30 mouse cellular contexts compared by ENCODE assay signal in the genomic region with DNA sequence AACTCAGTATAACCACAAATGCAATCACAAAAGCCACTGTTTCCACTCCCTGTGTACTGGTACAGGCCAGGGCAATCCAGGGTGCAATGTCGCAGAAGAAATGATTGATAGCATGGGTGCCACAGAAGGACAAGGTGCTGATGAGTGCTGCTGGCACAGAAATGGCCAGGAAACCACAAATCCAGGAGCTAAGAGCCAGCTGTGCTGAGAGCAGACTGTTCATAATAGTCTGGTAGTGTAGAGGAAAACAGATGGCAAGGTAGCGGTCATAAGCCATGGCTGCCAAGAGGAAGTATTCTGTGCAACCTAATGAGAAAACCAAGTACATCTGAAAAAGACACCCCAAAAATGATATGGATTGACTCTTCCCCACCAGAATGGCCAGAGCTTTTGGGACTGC. TPM values are rescaled to one million over a fixed set of nuclear protein-coding genes. Genes with fewer than 3 reads are reported as not detected.
DNase-seq lines count a peak whose midpoint lies in the region; ATAC-seq and TF ChIP-seq lines count a peak whose summit lies in the region.
"Had no signal": no experiment of that assay in that cellular context is flagged by ENCODE, and none has a peak within 500 bp of the region (broad histone marks: within the 10 kb centered on the region; RNA-seq: fewer than 3 reads in every experiment).

No protein-coding gene starts in this region.

- no peak for DNase-seq in hindbrain, embryonic 14.5 days (ENCODE audit: low spot score)
- peak; percentile 4 for DNase-seq in midbrain, postnatal 0 days (ENCODE audit: low spot score)
- peak; percentile 1 for DNase-seq in brain, adult 2 months (ENCODE audit: low read depth, low spot score)
- no peak for DNase-seq in frontal cortex, adult 2 months (ENCODE audit: extremely low spot score in 1 of 2, low spot score in 1 of 2)
- DNase-seq in adrenal gland, adult (ENCODE audit: inconsistent age in 2 of 2, low spot score in 1 of 2): no peak
- DNase-seq: adrenal gland, adult 2 months; adrenal gland, postnatal 10 days; adrenal gland, postnatal 25 days; B cell, adult 2 months; cerebellum, adult 11-12 months; cerebellum, adult 2 months; cerebellum, adult 9-10 months; cerebellum, postnatal 10 days; cerebellum, postnatal 25 days; forebrain, postnatal 0 days had no signal

- 92% methylated on average over 2 of the region's 2 CpGs for WGBS in hindbrain, embryonic 16.5 days
- 90% methylated on average over 2 of the region's 2 CpGs for WGBS in hindbrain, embryonic 14.5 days
- 95% methylated on average over 2 of the region's 2 CpGs for WGBS in midbrain, postnatal 0 days
- 98% methylated on average over 2 of the region's 2 CpGs for WGBS in midbrain, embryonic 16.5 days

- H3K36me3 ChIP-seq in hindbrain, embryonic 16.5 days (ENCODE audit: control insufficient read depth, insufficient read depth, low read length): no peaks in the 10 kb centered on the region
- H3K36me3 ChIP-seq in hindbrain, embryonic 14.5 days (replicated peaks; ENCODE audit: control insufficient read depth, insufficient read depth): no peaks in the 10 kb centered on the region
- H3K36me3 ChIP-seq in midbrain, postnatal 0 days (ENCODE audit: insufficient read depth, low read length): no peaks in the 10 kb centered on the region
- no peaks in the 10 kb centered on the region for H3K36me3 ChIP-seq in midbrain, embryonic 16.5 days (ENCODE audit: control insufficient read depth, insufficient read depth, low read length)
- H3K36me3 ChIP-seq: embryonic facial prominence, embryonic 10.5 days; embryonic facial prominence, embryonic 12.5 days; forebrain, embryonic 15.5 days; G1E had no signal

- H3K27me3 ChIP-seq in hindbrain, embryonic 16.5 days (replicated peaks; ENCODE audit: control insufficient read depth, insufficient read depth, low read length): no peaks in the 10 kb centered on the region
- H3K27me3 ChIP-seq in hindbrain, embryonic 14.5 days (ENCODE audit: control insufficient read depth, insufficient read depth, low read length): no peaks in the 10 kb centered on the region
- no peaks in the 10 kb centered on the region for H3K27me3 ChIP-seq in midbrain, postnatal 0 days (ENCODE audit: insufficient read depth, low read length)
- H3K27me3 ChIP-seq in midbrain, embryonic 16.5 days (ENCODE audit: control insufficient read depth, insufficient read depth, low read depth, low read length): no peaks in the 10 kb centered on the region
- H3K27me3 ChIP-seq: CH12.LX; embryonic facial prominence, embryonic 12.5 days; forebrain, embryonic 13.5 days; forebrain, embryonic 15.5 days; Patski had no signal

- H3K9ac ChIP-seq in hindbrain, embryonic 16.5 days (ENCODE audit: low read depth, low read length): no peak overlapping the region
- no peak overlapping the region for H3K9ac ChIP-seq in hindbrain, embryonic 14.5 days
- no peak overlapping the region for H3K9ac ChIP-seq in midbrain, postnatal 0 days (replicated peaks; ENCODE audit: low read length, poor library complexity, severe bottlenecking)
- H3K9ac ChIP-seq in midbrain, embryonic 16.5 days (ENCODE audit: low read depth, low read length): no peak overlapping the region
- H3K9ac ChIP-seq: embryonic facial prominence, embryonic 12.5 days; forebrain, embryonic 13.5 days; forebrain, embryonic 15.5 days; forebrain, postnatal 0 days had no signal

- H3K4me1 ChIP-seq in hindbrain, embryonic 16.5 days (ENCODE audit: control insufficient read depth, insufficient read depth, low read depth, low read length): no peaks in the 10 kb centered on the region
- H3K4me1 ChIP-seq in hindbrain, embryonic 14.5 days (replicated peaks; ENCODE audit: control insufficient read depth, insufficient read depth, low read length): no peaks in the 10 kb centered on the region
- no peaks in the 10 kb centered on the region for H3K4me1 ChIP-seq in midbrain, postnatal 0 days (ENCODE audit: insufficient read depth, low read length)
- no peaks in the 10 kb centered on the region for H3K4me1 ChIP-seq in midbrain, embryonic 16.5 days (ENCODE audit: control insufficient read depth, insufficient read depth, low read length)
- H3K4me1 ChIP-seq: embryonic facial prominence, embryonic 10.5 days; embryonic facial prominence, embryonic 12.5 days; forebrain, embryonic 13.5 days; forebrain, embryonic 15.5 days had no signal

- peak; percentile 61; the same call in 1 of the 2 replicates for ATAC-seq in hindbrain, embryonic 16.5 days
- ATAC-seq in hindbrain, embryonic 14.5 days (ENCODE audit: low FRiP score): no peak
- ATAC-seq in midbrain, postnatal 0 days (ENCODE audit: low FRiP score): no peak
- no peak for ATAC-seq in midbrain, embryonic 16.5 days
- ATAC-seq: activated CD4-positive, CD25-positive, alpha-beta regulatory T cell, adult 4 months; CD4-positive, CD25-positive, alpha-beta regulatory T cell, adult 4 months; forebrain, embryonic 13.5 days; forebrain, embryonic 15.5 days; forebrain, postnatal 0 days; Patski had no signal

- no peak for TF ChIP-seq CTCF in midbrain, postnatal 0 days (IDR thresholded peaks at IDR 0.05)

- no peaks in the 10 kb centered on the region for H3K9me3 ChIP-seq in hindbrain, embryonic 16.5 days (ENCODE audit: control insufficient read depth, low read length)
- no peaks in the 10 kb centered on the region for H3K9me3 ChIP-seq in hindbrain, embryonic 14.5 days (ENCODE audit: control insufficient read depth, low read length)
- no peaks in the 10 kb centered on the region for H3K9me3 ChIP-seq in midbrain, postnatal 0 days (ENCODE audit: low read length)
- no peaks in the 10 kb centered on the region for H3K9me3 ChIP-seq in midbrain, embryonic 16.5 days (replicated peaks; ENCODE audit: control insufficient read depth, low read length, poor library complexity, severe bottlenecking)
- H3K9me3 ChIP-seq: embryonic facial prominence, embryonic 10.5 days; embryonic facial prominence, embryonic 12.5 days; forebrain, embryonic 13.5 days; forebrain, embryonic 15.5 days had no signal

- H3K27ac ChIP-seq in hindbrain, embryonic 16.5 days (ENCODE audit: low read depth, low read length): no peak overlapping the region
- H3K27ac ChIP-seq in hindbrain, embryonic 14.5 days: no peak overlapping the region
- no peak overlapping the region for H3K27ac ChIP-seq in midbrain, postnatal 0 days (ENCODE audit: low read depth, low read length)
- H3K27ac ChIP-seq in midbrain, embryonic 16.5 days (ENCODE audit: low read length): no peak overlapping the region
- H3K27ac ChIP-seq: embryonic facial prominence, embryonic 10.5 days; embryonic facial prominence, embryonic 12.5 days; forebrain, embryonic 13.5 days; forebrain, embryonic 15.5 days had no signal

- no peak overlapping the region for H3K4me3 ChIP-seq in hindbrain, embryonic 16.5 days (ENCODE audit: low read length)
- H3K4me3 ChIP-seq in hindbrain, embryonic 14.5 days (replicated peaks; ENCODE audit: low read length): no peak overlapping the region
- no peak overlapping the region for H3K4me3 ChIP-seq in midbrain, postnatal 0 days (ENCODE audit: low read depth, low read length)
- no peak overlapping the region for H3K4me3 ChIP-seq in midbrain, embryonic 16.5 days (ENCODE audit: low read depth, low read length)
- H3K4me3 ChIP-seq: embryonic facial prominence, embryonic 10.5 days; embryonic facial prominence, embryonic 12.5 days; forebrain, embryonic 13.5 days; forebrain, embryonic 15.5 days had no signal

- no peak overlapping the region for H3K4me2 ChIP-seq in hindbrain, embryonic 16.5 days (ENCODE audit: low read length)
- no peak overlapping the region for H3K4me2 ChIP-seq in hindbrain, embryonic 14.5 days (replicated peaks)
- no peak overlapping the region for H3K4me2 ChIP-seq in midbrain, postnatal 0 days (ENCODE audit: low read depth, low read length, poor library complexity, severe bottlenecking)
- no peak overlapping the region for H3K4me2 ChIP-seq in midbrain, embryonic 16.5 days (ENCODE audit: low read length)
- H3K4me2 ChIP-seq: embryonic facial prominence, embryonic 12.5 days; forebrain, embryonic 13.5 days; forebrain, embryonic 15.5 days had no signal

RNA-seq across cellular contexts. Expression of gene Olfr308, which starts 4.1 kb away (rescaled TPM):
- not detected in 2 replicates for polyA plus RNA-seq in hindbrain, embryonic 16.5 days (2015; fragmentation: Nextera tagmentation; extraction: Ambion mirVana)
- not detected in 2 replicates for polyA plus RNA-seq in hindbrain, embryonic 14.5 days (2014; fragmentation: Nextera tagmentation; extraction: Ambion mirVana)
- not detected in 2 replicates for total RNA-seq in midbrain, postnatal 0 days (2014; rRNA removed)
- polyA plus RNA-seq in midbrain, postnatal 0 days (2015; fragmentation: Nextera tagmentation; extraction: Ambion mirVana): not detected in 2 replicates
- polyA plus RNA-seq in midbrain, embryonic 16.5 days (2015; fragmentation: Nextera tagmentation; extraction: Ambion mirVana): not detected in 2 replicates
- not detected in 2 replicates for polyA plus RNA-seq in frontal cortex, adult 2 months (2012; rRNA removed)
- total RNA-seq: adrenal gland, adult 2 months; adrenal gland, postnatal 10 days; adrenal gland, postnatal 25 days; adrenal gland, postnatal 4 days; CH12.LX; forebrain, postnatal 0 days had no signal
- polyA plus RNA-seq: activated CD4-positive, CD25-positive, alpha-beta regulatory T cell, adult 4 months; adrenal gland, adult 2 months; CD4-positive, CD25-positive, alpha-beta regulatory T cell, adult 4 months; cerebellum, adult 2 months; cortical plate, adult 2 months; embryonic facial prominence, embryonic 10.5 days; embryonic facial prominence, embryonic 12.5 days; embryonic facial prominence, embryonic 14.5 days; forebrain, embryonic 11.5 days; forebrain, embryonic 13.5 days; forebrain, embryonic 15.5 days; forebrain, postnatal 0 days; G1E; Patski had no signal

RNA-seq across cellular contexts. Expression of gene Olfr309, which starts 7.8 kb away (rescaled TPM):
- not detected in 2 replicates for polyA plus RNA-seq in hindbrain, embryonic 16.5 days (2015; fragmentation: Nextera tagmentation; extraction: Ambion mirVana)
- not detected in 2 replicates for polyA plus RNA-seq in hindbrain, embryonic 14.5 days (2014; fragmentation: Nextera tagmentation; extraction: Ambion mirVana)
- not detected in 2 replicates for total RNA-seq in midbrain, postnatal 0 days (2014; rRNA removed)
- not detected in 2 replicates for polyA plus RNA-seq in midbrain, postnatal 0 days (2015; fragmentation: Nextera tagmentation; extraction: Ambion mirVana)
- polyA plus RNA-seq in midbrain, embryonic 16.5 days (2015; fragmentation: Nextera tagmentation; extraction: Ambion mirVana): not detected in 2 replicates
- 0.12 and 0.32 TPM in 2 replicates for polyA plus RNA-seq in frontal cortex, adult 2 months (2012; rRNA removed)
- total RNA-seq: adrenal gland, adult 2 months; adrenal gland, postnatal 10 days; adrenal gland, postnatal 25 days; adrenal gland, postnatal 4 days; CH12.LX; forebrain, postnatal 0 days had no signal
- polyA plus RNA-seq: activated CD4-positive, CD25-positive, alpha-beta regulatory T cell, adult 4 months; adrenal gland, adult 2 months; CD4-positive, CD25-positive, alpha-beta regulatory T cell, adult 4 months; cerebellum, adult 2 months; cortical plate, adult 2 months; embryonic facial prominence, embryonic 10.5 days; embryonic facial prominence, embryonic 12.5 days; embryonic facial prominence, embryonic 14.5 days; forebrain, embryonic 11.5 days; forebrain, embryonic 13.5 days; forebrain, embryonic 15.5 days; forebrain, postnatal 0 days; G1E; Patski had no signal

RNA-seq across cellular contexts. Expression of gene Olfr307, which starts 16.1 kb away (rescaled TPM):
- polyA plus RNA-seq in hindbrain, embryonic 16.5 days (2015; fragmentation: Nextera tagmentation; extraction: Ambion mirVana): not detected in 2 replicates
- not detected in 2 replicates for polyA plus RNA-seq in hindbrain, embryonic 14.5 days (2014; fragmentation: Nextera tagmentation; extraction: Ambion mirVana)
- not detected in 2 replicates for total RNA-seq in midbrain, postnatal 0 days (2014; rRNA removed)
- not detected in 2 replicates for polyA plus RNA-seq in midbrain, postnatal 0 days (2015; fragmentation: Nextera tagmentation; extraction: Ambion mirVana)
- polyA plus RNA-seq in midbrain, embryonic 16.5 days (2015; fragmentation: Nextera tagmentation; extraction: Ambion mirVana): not detected in 2 replicates
- polyA plus RNA-seq in frontal cortex, adult 2 months (2012; rRNA removed): not detected in 2 replicates
- total RNA-seq: adrenal gland, adult 2 months; adrenal gland, postnatal 10 days; adrenal gland, postnatal 25 days; adrenal gland, postnatal 4 days; CH12.LX; forebrain, postnatal 0 days had no signal
- polyA plus RNA-seq: activated CD4-positive, CD25-positive, alpha-beta regulatory T cell, adult 4 months; adrenal gland, adult 2 months; cerebellum, adult 2 months; cortical plate, adult 2 months; embryonic facial prominence, embryonic 10.5 days; embryonic facial prominence, embryonic 12.5 days; embryonic facial prominence, embryonic 14.5 days; forebrain, embryonic 11.5 days; forebrain, embryonic 13.5 days; forebrain, embryonic 15.5 days; forebrain, postnatal 0 days; G1E; Patski had no signal

RNA-seq across cellular contexts. Expression of gene Olfr310, which starts 44.4 kb away (rescaled TPM):
- not detected in 2 replicates for polyA plus RNA-seq in hindbrain, embryonic 16.5 days (2015; fragmentation: Nextera tagmentation; extraction: Ambion mirVana)
- not detected in 2 replicates for polyA plus RNA-seq in hindbrain, embryonic 14.5 days (2014; fragmentation: Nextera tagmentation; extraction: Ambion mirVana)
- not detected in 2 replicates for total RNA-seq in midbrain, postnatal 0 days (2014; rRNA removed)
- not detected in 2 replicates for polyA plus RNA-seq in midbrain, postnatal 0 days (2015; fragmentation: Nextera tagmentation; extraction: Ambion mirVana)
- not detected in 2 replicates for polyA plus RNA-seq in midbrain, embryonic 16.5 days (2015; fragmentation: Nextera tagmentation; extraction: Ambion mirVana)
- not detected in 2 replicates for polyA plus RNA-seq in frontal cortex, adult 2 months (2012; rRNA removed)
- total RNA-seq: adrenal gland, adult 2 months; adrenal gland, postnatal 10 days; adrenal gland, postnatal 25 days; adrenal gland, postnatal 4 days; CH12.LX; forebrain, postnatal 0 days had no signal
- polyA plus RNA-seq: activated CD4-positive, CD25-positive, alpha-beta regulatory T cell, adult 4 months; adrenal gland, adult 2 months; CD4-positive, CD25-positive, alpha-beta regulatory T cell, adult 4 months; cerebellum, adult 2 months; cortical plate, adult 2 months; embryonic facial prominence, embryonic 10.5 days; embryonic facial prominence, embryonic 12.5 days; embryonic facial prominence, embryonic 14.5 days; forebrain, embryonic 11.5 days; forebrain, embryonic 13.5 days; forebrain, embryonic 15.5 days; forebrain, postnatal 0 days; G1E; Patski had no signal

RNA-seq across cellular contexts. Expression of gene Olfr305, which starts 45.4 kb away (rescaled TPM):
- polyA plus RNA-seq in hindbrain, embryonic 16.5 days (2015; fragmentation: Nextera tagmentation; extraction: Ambion mirVana): not detected in 2 replicates
- polyA plus RNA-seq in hindbrain, embryonic 14.5 days (2014; fragmentation: Nextera tagmentation; extraction: Ambion mirVana): not detected in 2 replicates
- not detected in 2 replicates for total RNA-seq in midbrain, postnatal 0 days (2014; rRNA removed)
- polyA plus RNA-seq in midbrain, postnatal 0 days (2015; fragmentation: Nextera tagmentation; extraction: Ambion mirVana): not detected in 2 replicates
- not detected in 2 replicates for polyA plus RNA-seq in midbrain, embryonic 16.5 days (2015; fragmentation: Nextera tagmentation; extraction: Ambion mirVana)
- polyA plus RNA-seq in frontal cortex, adult 2 months (2012; rRNA removed): not detected in 2 replicates
- total RNA-seq: adrenal gland, adult 2 months; adrenal gland, postnatal 10 days; adrenal gland, postnatal 25 days; adrenal gland, postnatal 4 days; CH12.LX; forebrain, postnatal 0 days had no signal
- polyA plus RNA-seq: activated CD4-positive, CD25-positive, alpha-beta regulatory T cell, adult 4 months; adrenal gland, adult 2 months; CD4-positive, CD25-positive, alpha-beta regulatory T cell, adult 4 months; cerebellum, adult 2 months; cortical plate, adult 2 months; embryonic facial prominence, embryonic 10.5 days; embryonic facial prominence, embryonic 12.5 days; embryonic facial prominence, embryonic 14.5 days; forebrain, embryonic 11.5 days; forebrain, embryonic 13.5 days; forebrain, embryonic 15.5 days; forebrain, postnatal 0 days; G1E; Patski had no signal

Comparison
In these comparisons a context has a peak if more than half of its experiments do, and no peak if none do; other contexts are left out.
1. DNase-seq: peak in midbrain, postnatal 0 days (single experiment) and brain, adult 2 months (single experiment); none in hindbrain, embryonic 14.5 days (single experiment), frontal cortex, adult 2 months (0 of 2) and adrenal gland, adult (0 of 2).